Mouse (Mus musculus): ENCODE data around the gene Vasn. TPM values are rescaled to one million over a fixed set of nuclear protein-coding genes. Genes with fewer than 3 reads are reported as not detected.
A peak's percentile ranks its signal among the peaks of the same experiment; 100 is the strongest.

The Vasn gene
- polyA plus RNA-seq, 1 experiment from 2014 or later: 20.2 TPM

DNA sequence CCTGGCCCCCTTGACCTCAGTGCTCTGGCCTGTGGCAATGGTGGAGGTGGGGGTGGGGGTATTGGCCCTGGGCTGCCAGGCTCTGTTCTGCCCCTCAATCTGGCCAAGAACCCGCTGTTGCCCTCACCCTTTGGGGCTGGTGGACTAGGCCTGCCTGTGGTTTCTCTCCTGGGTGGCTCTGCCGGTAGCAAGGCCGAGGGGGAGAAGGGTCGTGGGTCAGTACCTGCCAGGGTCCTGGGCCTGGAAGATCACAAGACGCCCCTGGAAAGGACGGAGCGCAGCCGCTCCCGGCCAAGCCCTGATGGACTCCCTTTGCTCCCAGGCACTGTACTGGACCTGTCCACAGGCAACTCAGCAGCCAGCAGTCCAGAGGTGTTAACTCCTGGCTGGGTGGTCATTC, 26.0 kb upstream of the Vasn start:
- peaks cover 31% of the 10 kb centered on the region for H3K36me3 ChIP-seq (ENCODE audit: control insufficient read depth, insufficient read depth, low read length)
- H3K4me3 ChIP-seq (ENCODE audit: low read depth, low read length): no peak overlapping the region
- H3K4me1 ChIP-seq (ENCODE audit: control insufficient read depth, insufficient read depth, low read length): no peaks in the 10 kb centered on the region
- no peaks in the 10 kb centered on the region for H3K27me3 ChIP-seq (ENCODE audit: control insufficient read depth, insufficient read depth, low read length)
- H3K27ac ChIP-seq (replicated peaks; ENCODE audit: low read depth, low read length): no peak overlapping the region
- no peak for DNase-seq (ENCODE audit: low spot score)
- WGBS: 91% methylated on average over 9 of the region's 9 CpGs
- no peak for ATAC-seq (ENCODE audit: insufficient number of reproducible peaks, low FRiP score, low TSS enrichment, low read depth)
- H3K4me2 ChIP-seq (ENCODE audit: low read depth, severe bottlenecking): no peak overlapping the region
- no peak overlapping the region for H3K9ac ChIP-seq (ENCODE audit: low read length)
- H3K9me3 ChIP-seq (ENCODE audit: control insufficient read depth, low read length): 0 out of 2 replicates have a peak, but pooled peaks cover 2% of the 10 kb centered on the region

DNA sequence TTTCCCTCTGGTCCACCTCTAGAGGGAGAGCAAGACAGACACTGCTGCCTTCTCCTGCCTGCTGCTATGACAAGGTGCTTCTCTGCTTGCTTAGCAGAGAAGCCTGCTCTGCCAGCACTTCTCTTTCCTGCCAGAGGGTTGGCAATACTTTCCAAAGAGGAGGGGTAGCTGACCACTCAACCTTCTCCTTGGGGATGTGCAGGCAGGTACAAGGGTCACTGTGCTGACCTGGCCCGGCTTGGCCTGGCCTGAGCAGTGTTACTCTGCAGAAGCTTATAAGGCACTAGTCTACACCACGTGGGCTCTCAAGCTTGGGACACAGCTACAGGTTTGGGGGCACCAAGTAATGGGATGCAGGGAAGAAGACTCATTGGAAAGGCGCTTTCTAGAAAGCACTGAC, 25.1 kb upstream of the Vasn start:
- no peaks in the 10 kb centered on the region for H3K27me3 ChIP-seq (ENCODE audit: control insufficient read depth, insufficient read depth, low read length)
- ATAC-seq (ENCODE audit: insufficient number of reproducible peaks, low FRiP score, low TSS enrichment, low read depth) (no peak), DNase-seq (ENCODE audit: low spot score) (no peak)
- no peak overlapping the region for H3K4me3 ChIP-seq (ENCODE audit: low read depth, low read length)
- no peak overlapping the region for H3K9ac ChIP-seq (ENCODE audit: low read length)
- peaks cover 34% of the 10 kb centered on the region for H3K36me3 ChIP-seq (ENCODE audit: control insufficient read depth, insufficient read depth, low read length)
- 0 out of 2 replicates have a peak, but pooled peaks cover 2% of the 10 kb centered on the region for H3K9me3 ChIP-seq (ENCODE audit: control insufficient read depth, low read length)
- no peak overlapping the region for H3K27ac ChIP-seq (replicated peaks; ENCODE audit: low read depth, low read length)
- H3K4me2 ChIP-seq (ENCODE audit: low read depth, severe bottlenecking): no peak overlapping the region
- 89% methylated on average over 3 of the region's 3 CpGs for WGBS
- no peaks in the 10 kb centered on the region for H3K4me1 ChIP-seq (ENCODE audit: control insufficient read depth, insufficient read depth, low read length)

DNA sequence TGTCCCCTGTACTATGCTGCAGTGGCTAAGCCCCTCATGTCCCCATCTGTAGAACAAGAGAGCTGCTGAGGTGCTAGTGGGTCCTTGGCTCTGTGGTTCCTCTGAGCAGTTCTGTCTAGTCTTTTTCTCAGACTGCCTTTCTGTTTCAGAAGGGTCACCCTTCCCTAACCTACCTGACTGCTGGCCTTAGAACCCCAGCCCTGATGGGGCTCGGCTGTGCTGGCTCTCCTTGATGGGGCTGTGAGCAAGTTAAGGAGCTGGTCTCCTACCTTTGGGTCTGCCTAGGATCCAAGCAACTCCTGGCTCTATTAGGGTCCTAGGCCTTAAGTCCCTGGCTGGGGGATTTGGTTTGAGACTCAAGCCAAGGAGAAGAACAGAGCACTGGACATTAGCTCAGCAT, 24.4 kb upstream of the Vasn start:
- no peaks in the 10 kb centered on the region for H3K27me3 ChIP-seq (ENCODE audit: control insufficient read depth, insufficient read depth, low read length)
- H3K4me1 ChIP-seq (ENCODE audit: control insufficient read depth, insufficient read depth, low read length): no peaks in the 10 kb centered on the region
- peaks cover 34% of the 10 kb centered on the region for H3K36me3 ChIP-seq (ENCODE audit: control insufficient read depth, insufficient read depth, low read length)
- no peak overlapping the region for H3K27ac ChIP-seq (replicated peaks; ENCODE audit: low read depth, low read length)
- no peak overlapping the region for H3K9ac ChIP-seq (ENCODE audit: low read length)
- H3K4me3 ChIP-seq (ENCODE audit: low read depth, low read length): no peak overlapping the region
- 0 out of 2 replicates have a peak, but pooled peaks cover 2% of the 10 kb centered on the region for H3K9me3 ChIP-seq (ENCODE audit: control insufficient read depth, low read length)
- DNase-seq (ENCODE audit: low spot score): no peak
- no peak for ATAC-seq (ENCODE audit: insufficient number of reproducible peaks, low FRiP score, low TSS enrichment, low read depth)
- H3K4me2 ChIP-seq (ENCODE audit: low read depth, severe bottlenecking): no peak overlapping the region
- 83% methylated on average over 1 of the region's 1 CpGs for WGBS

DNA sequence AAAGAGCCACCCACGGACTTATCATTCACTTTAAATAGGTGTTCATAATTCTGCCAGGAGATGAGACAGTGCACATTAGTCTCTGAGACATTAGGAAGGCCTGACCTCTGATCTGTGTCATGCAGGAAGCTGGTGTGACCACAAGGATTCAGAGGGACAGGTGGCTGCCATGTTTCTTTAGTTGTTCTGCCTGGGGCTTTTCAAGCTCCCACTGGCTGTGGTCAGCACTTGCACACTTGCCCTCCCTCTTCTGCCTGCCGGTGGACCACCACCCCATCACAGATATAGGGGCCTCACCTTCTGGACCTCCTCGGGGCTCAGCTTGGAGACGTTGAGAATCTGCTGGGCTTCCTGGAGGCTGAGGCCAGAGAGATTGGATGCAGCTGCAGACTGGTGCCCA, 22.9 kb upstream of the Vasn start:
- WGBS: 83% methylated on average over 4 of the region's 4 CpGs
- Histone ChIP-seq H3K9ac (ENCODE audit: low read length) (no peak overlapping the region), H3K27me3 (ENCODE audit: control insufficient read depth, insufficient read depth, low read length) (no peaks in the 10 kb centered on the region), H3K27ac (replicated peaks; ENCODE audit: low read depth, low read length) (no peak overlapping the region), H3K36me3 (ENCODE audit: control insufficient read depth, insufficient read depth, low read length) (peaks cover 26% of the 10 kb centered on the region), H3K4me3 (ENCODE audit: low read depth, low read length) (no peak overlapping the region), H3K4me2 (ENCODE audit: low read depth, severe bottlenecking) (no peak overlapping the region), H3K9me3 (ENCODE audit: control insufficient read depth, low read length) (0 out of 2 replicates have a peak, but pooled peaks cover 2% of the 10 kb centered on the region), H3K4me1 (ENCODE audit: control insufficient read depth, insufficient read depth, low read length) (no peaks in the 10 kb centered on the region)
- ATAC-seq (ENCODE audit: insufficient number of reproducible peaks, low FRiP score, low TSS enrichment, low read depth): no peak
- no peak for DNase-seq (ENCODE audit: low spot score)

DNA sequence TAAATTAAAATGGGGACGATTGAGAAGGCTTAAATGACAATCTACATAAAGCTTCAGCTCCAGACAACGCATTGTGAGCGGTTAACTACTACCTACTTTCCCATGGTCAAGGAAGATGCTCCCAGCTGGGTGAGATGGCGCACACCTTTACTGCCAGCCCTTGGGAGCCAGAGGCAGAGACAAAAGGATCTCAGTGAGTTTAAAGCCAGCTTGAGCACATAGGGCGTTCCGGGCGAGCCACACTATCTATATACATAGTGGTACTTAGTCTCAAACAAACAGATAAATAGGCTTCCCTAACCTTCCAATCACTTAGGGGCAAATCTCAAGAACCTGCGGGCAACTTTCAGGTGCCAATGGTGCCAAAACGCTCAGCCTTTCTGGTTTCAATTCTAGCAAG, 15.7 kb upstream of the Vasn start:
- Histone ChIP-seq H3K4me1 (ENCODE audit: control insufficient read depth, insufficient read depth, low read length) (peaks cover 8% of the 10 kb centered on the region), H3K36me3 (ENCODE audit: control insufficient read depth, insufficient read depth, low read length) (peaks cover 3% of the 10 kb centered on the region), H3K9me3 (ENCODE audit: control insufficient read depth, low read length) (no peaks in the 10 kb centered on the region), H3K9ac (ENCODE audit: low read length) (peak overlapping the region; percentile 78), H3K4me3 (ENCODE audit: low read depth, low read length) (peak overlapping the region; percentile 70), H3K27ac (replicated peaks; ENCODE audit: low read depth, low read length) (no peak overlapping the region), H3K4me2 (ENCODE audit: low read depth, severe bottlenecking) (peak overlapping the region; percentile 67), H3K27me3 (ENCODE audit: control insufficient read depth, insufficient read depth, low read length) (no peaks in the 10 kb centered on the region)
- DNase-seq (ENCODE audit: low spot score) (no peak), ATAC-seq (ENCODE audit: insufficient number of reproducible peaks, low FRiP score, low TSS enrichment, low read depth) (no peak)
- 24% methylated on average over 9 of the region's 9 CpGs for WGBS

DNA sequence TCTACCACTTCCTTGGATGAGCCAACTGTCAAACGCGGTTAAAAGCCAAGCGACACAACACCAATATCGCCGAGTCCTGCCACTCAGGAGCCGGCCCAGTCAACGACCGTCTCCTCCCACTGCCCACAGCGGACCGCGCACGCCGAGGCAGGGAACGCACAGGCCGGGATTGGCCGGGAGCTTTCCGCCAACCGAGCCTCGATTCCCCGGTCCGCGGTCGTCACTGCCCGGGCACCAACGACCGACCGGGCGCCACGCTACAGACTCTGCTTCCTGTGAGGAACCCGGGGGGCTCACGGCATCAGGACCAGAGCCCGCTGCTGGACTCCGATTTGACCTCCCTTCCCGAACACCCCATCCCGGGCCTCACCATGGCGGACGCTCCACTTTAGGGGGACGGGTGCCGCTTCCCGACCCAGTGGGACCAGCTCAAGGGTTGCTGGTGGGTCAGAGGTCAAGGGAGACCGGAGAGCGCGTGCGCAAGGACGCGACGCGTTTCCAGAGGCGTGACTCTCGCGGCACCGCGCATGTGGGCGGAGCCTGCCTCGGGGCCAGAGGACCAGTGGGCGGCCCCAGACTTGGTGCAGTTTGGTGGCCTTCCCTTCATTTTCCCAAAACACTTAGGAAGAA, 15.1 kb upstream of the Vasn start, which contains the start of gene Pam16:
Gene Pam16, minus strand, starts transcription at position 508 of the 630 bp plus-strand sequence.
- ATAC-seq (ENCODE audit: insufficient number of reproducible peaks, low FRiP score, low TSS enrichment, low read depth) (peak; percentile 86), DNase-seq (ENCODE audit: low spot score) (peak; percentile 92)
- Histone ChIP-seq H3K4me2 (ENCODE audit: low read depth, severe bottlenecking) (peak within 1 kb of the TSS; percentile 67), H3K36me3 (ENCODE audit: control insufficient read depth, insufficient read depth, low read length) (peaks cover 4% of the 10 kb centered on the region), H3K27me3 (ENCODE audit: control insufficient read depth, insufficient read depth, low read length) (no peaks in the 10 kb centered on the region), H3K9ac (ENCODE audit: low read length) (peak within 1 kb of the TSS; percentile 78), H3K27ac (replicated peaks; ENCODE audit: low read depth, low read length) (peak within 1 kb of the TSS; percentile 43; the same call in 1 of the 2 replicates), H3K9me3 (ENCODE audit: control insufficient read depth, low read length) (no peaks in the 10 kb centered on the region), H3K4me3 (ENCODE audit: low read depth, low read length) (peak within 1 kb of the TSS; percentile 70), H3K4me1 (ENCODE audit: control insufficient read depth, insufficient read depth, low read length) (peaks cover 8% of the 10 kb centered on the region)
- WGBS: under 1% methylated on average over 56 of the region's 56 CpGs

DNA sequence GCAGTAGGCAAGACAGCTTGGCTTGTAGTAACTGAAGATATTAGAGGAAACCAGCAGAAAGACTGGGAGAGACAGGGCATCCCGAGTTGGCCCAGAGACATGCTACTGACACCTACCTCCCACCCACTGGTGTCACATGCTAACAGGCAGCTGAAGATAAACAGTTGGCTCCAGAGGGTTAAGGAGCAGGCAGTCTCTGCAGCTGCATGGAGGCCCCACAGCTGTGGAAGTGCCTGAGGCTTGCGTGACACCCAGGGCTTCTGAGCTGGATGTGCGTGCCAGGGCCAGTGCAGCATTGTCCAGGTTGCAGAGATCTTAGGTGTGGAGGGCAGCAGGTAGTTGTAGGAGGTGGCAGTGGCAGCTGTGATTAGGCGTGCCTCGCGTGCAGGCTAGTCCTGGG, 12.6 kb upstream of the Vasn start:
- Histone ChIP-seq H3K9me3 (ENCODE audit: control insufficient read depth, low read length) (no peaks in the 10 kb centered on the region), H3K36me3 (ENCODE audit: control insufficient read depth, insufficient read depth, low read length) (peaks cover 5% of the 10 kb centered on the region), H3K27ac (replicated peaks; ENCODE audit: low read depth, low read length) (no peak overlapping the region), H3K9ac (ENCODE audit: low read length) (no peak overlapping the region), H3K4me3 (ENCODE audit: low read depth, low read length) (no peak overlapping the region), H3K4me2 (ENCODE audit: low read depth, severe bottlenecking) (no peak overlapping the region), H3K27me3 (ENCODE audit: control insufficient read depth, insufficient read depth, low read length) (no peaks in the 10 kb centered on the region), H3K4me1 (ENCODE audit: control insufficient read depth, insufficient read depth, low read length) (peaks cover 8% of the 10 kb centered on the region)
- WGBS: 74% methylated on average over 6 of the region's 6 CpGs
- DNase-seq (ENCODE audit: low spot score) (no peak), ATAC-seq (ENCODE audit: insufficient number of reproducible peaks, low FRiP score, low TSS enrichment, low read depth) (no peak)

DNA sequence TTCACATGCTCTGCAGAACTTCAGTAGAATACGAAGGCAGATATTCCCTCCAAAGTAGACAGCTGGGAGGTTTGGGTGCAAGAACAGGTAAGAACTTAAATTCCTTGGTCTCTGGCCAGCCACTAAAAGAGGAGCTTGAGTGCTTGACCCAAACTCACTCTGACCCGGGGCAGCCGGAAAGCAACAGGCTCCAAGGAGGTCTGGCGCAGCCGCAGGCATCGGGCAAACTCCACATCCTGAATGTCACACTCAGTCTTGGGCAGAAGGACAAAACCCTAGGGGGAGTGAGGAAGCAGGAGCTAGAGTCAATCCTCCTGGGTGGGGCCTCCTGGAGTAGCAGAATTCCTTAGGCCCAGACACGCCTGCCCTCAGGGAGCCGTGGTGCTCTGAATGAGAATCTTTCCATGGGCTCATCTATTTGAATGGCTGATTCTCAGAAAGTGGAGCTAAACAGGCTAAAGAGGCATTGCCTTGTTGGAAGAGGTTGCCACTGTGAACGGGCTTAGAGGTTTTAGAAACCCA, 10.8 kb upstream of the Vasn start:
- DNase-seq (ENCODE audit: low spot score): no peak
- ATAC-seq (ENCODE audit: insufficient number of reproducible peaks, low FRiP score, low TSS enrichment, low read depth): no peak
- H3K9ac ChIP-seq (ENCODE audit: low read length): no peak overlapping the region
- no peaks in the 10 kb centered on the region for H3K4me1 ChIP-seq (ENCODE audit: control insufficient read depth, insufficient read depth, low read length)
- 92% methylated on average over 9 of the region's 9 CpGs for WGBS
- H3K27me3 ChIP-seq (ENCODE audit: control insufficient read depth, insufficient read depth, low read length): no peaks in the 10 kb centered on the region
- H3K36me3 ChIP-seq (ENCODE audit: control insufficient read depth, insufficient read depth, low read length): peaks cover 7% of the 10 kb centered on the region
- no peaks in the 10 kb centered on the region for H3K9me3 ChIP-seq (ENCODE audit: control insufficient read depth, low read length)
- H3K4me3 ChIP-seq (ENCODE audit: low read depth, low read length): no peak overlapping the region
- no peak overlapping the region for H3K4me2 ChIP-seq (ENCODE audit: low read depth, severe bottlenecking)
- no peak overlapping the region for H3K27ac ChIP-seq (replicated peaks; ENCODE audit: low read depth, low read length)
